Mouse (Mus musculus) megakaryocyte, embryonic 14.5 days (primary cell): ENCODE data around the gene Slc25a17.

ENCODE experiments used
- FLI1 ChIP-seq: IDR thresholded peaks from 2 replicates; pipeline ENCODE4 v1.6.1; 2012; ENCODE audit warnings: low read length, inconsistent platforms, mixed read lengths
- GATA1 ChIP-seq: IDR thresholded peaks from 3 replicates; pipeline ENCODE4 v1.6.1; 2012; ENCODE audit warnings: mixed read lengths, low read length, inconsistent platforms, borderline replicate concordance

DNA sequence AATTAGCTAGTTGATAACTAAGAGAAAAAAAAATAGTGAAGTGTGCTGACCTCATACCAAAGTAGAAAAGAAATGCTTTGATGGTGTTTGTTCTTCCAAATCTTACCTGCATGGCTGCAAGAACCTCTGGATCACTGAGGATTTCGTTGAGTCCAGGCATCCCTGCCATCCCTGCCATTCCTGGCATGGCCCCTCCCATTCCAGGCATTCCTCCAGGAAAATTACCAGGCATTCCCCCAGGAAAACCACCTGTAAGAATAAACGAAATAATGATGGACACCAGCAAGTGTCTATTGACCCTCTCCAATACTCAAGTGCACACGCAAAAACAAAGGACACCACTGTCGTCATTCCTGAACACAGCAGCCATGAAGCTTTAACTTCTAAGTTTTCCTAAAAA is 5.6 kb upstream of the Slc25a17 start:
- TF ChIP-seq GATA1, result no peak
- no peak for TF ChIP-seq FLI1
